Mouse (Mus musculus) liver (tissue): ENCODE data around the gene Manbal.
"Not testable (repeated sequence)": the region's sequence is repeated elsewhere in the genome, so short reads cannot be mapped to it uniquely, and the experiment has no call there.

ENCODE experiments used
- DNase-seq: peaks from one replicate; pipeline ENCODE4 v3.0.0-alpha.2; 2020; ENCODE audit warnings: mixed read lengths

The Manbal gene

DNA sequence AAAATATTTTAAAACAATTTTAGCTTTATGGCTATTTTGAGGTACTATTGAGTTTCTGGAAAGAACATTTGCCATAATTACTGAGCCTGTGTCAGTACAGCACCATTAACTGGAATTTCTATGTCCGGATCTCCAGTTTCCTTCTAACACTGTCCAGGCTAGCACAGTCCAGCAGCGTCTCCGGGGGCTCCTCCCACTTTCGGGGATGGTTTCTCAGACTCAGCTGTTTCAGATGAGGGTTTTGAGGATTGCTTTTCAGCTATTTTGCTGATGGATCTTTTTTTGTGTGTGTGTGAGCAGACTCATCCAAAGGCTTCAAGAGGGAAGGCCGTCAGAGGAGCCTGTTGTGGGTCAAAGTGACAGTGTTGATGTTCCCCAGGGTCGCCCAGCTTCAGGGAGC lies 4.3 kb downstream of the Manbal start:
- DNase-seq = no peak

DNA sequence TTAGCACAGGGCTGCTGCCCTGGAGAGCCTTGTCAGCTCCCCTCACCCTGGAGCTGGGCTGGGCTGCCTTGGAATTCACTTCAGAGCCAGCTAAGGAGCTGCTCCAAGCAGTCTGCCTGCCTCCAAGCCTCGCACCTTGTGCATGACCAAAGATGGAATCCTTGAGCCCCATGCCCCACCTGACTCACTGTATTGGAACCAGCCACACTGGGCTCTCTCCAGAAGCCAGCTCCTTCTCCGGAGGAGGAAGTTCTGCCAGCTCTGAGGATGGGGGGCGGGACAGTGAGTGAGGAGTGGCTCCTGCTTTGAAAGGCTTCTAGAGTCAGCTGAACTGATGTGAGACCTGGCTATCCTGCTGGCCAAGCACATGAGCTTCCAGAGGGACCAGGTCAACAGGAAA lies 6.3 kb downstream of the Manbal start:
- no peak for DNase-seq

GRCm38 (mm10) chr2:157375051-157375450 lies 7.7 kb downstream of the Manbal start:
- no peak for DNase-seq

DNA sequence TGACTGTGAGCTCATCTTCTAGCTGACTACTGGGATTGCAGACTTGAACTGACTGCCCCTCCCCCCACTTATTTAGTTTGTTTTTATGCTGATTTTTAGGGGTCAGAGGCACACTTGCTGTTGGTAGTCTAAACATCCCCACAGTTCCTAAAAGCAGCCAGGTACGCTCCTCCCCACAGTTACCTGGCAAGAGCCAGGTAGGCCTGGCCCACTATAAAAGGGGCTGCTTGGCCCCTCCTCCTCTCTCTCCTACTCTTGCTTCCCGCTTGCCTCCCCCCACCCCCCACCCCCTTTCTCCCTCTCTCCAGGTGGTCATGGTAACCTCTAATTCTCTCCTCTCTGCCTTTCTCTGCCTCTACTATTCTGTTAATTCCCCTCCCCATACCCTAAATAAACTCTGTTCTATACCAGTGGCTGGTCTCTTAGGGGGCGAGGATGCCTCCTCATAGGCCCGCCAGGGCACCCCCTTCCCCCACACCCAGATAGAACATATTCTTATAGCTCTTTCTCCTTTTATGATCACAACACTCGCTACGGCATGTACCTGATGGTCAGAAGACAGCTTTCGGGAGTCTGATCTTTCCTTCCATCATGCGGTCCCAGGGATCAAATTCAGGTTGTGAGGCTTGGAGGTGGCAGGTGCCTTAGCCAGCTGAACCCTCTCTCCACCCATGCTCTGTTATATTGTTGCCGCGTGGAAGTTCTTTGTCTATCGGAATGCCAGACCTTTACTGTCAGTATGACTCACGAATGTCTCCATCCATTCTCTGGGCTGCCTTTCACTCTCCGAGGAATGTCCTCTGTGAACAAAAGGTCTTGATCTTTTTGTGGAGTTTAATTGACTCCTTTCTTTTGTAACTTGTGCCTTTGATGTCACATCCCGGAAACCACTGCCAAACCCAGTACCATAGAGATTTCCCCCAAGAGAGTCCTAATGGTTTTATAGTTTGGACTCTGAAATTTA lies 8.7 kb downstream of the Manbal start:
- DNase-seq = no peak

GRCm38 (mm10) chr2:157376995-157377394 lies 9.6 kb downstream of the Manbal start:
- DNase-seq = no peak

GRCm38 (mm10) chr2:157384836-157385235 lies 17.4 kb downstream of the Manbal start:
- no peak for DNase-seq

DNA sequence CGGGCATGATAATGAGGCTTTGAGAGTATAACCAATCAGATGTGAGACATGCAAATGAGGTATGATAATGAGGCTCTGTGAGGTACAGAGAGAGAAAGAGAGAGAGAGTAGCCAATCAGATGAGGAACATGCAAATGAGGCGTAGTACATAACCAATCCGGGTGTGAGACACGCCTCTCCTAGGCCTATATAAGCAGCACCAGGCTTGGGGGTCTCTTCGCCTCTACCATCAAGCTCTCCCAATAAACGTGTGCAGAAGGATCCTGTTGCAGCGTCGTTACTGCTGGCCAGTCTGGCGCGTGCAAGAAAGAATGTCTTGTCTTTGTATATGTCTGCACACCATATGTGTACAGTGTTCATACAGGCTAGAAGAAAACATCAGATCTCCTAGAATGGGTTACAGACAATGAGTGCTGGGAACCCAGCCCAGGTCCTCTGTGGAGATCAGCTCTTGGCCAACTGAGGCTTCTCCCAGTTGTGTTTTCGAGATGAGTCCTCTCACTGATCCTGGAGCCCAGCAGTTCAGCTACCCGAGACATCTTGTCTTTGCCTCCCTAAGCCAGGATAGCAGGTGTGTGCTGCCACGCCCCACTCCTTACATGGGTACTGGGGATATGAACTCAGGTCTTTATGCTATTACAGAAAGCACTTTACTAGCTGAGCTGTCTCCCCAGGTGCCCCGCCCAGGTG lies 21.7 kb downstream of the Manbal start:
- not testable (repeated sequence) for DNase-seq

DNA sequence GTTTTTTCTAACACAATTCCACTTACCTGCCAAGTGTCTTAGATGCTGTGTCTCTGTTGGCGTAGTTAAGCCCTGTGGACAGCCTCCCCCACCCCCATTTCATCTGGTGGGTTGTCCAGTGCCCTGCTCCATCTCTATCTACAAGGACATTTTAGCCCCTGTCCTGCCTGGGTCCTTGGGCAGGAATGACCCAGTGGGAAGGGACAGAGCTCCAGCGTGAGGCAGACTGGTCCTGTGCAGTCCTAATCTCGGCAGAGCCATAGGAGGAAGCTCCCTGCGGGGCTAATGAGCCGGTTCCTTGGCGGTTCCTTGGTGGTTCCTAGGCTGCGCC lies 22.2 kb downstream of the Manbal start:
- DNase-seq = no peak

DNA sequence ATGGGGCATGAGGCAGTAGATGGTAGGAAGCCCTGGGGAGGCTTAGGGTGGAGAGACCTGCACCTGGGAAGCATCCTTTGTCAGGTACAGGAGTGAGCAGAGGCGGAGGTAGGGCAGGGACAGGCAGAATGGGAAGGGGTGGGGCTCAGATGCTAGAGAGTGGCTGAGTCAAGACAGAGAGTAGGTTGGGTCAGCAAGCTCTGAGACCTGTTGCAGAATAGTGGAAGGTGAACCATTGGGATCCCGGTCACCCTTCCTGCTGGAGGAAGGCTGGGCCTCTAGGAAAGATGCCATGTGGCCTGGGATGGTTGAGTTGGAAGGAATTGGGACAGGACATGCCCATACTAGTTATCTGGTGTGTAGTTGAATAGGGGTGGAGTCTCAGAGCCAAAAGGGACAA lies 24.9 kb downstream of the Manbal start:
- DNase-seq = no peak

DNA sequence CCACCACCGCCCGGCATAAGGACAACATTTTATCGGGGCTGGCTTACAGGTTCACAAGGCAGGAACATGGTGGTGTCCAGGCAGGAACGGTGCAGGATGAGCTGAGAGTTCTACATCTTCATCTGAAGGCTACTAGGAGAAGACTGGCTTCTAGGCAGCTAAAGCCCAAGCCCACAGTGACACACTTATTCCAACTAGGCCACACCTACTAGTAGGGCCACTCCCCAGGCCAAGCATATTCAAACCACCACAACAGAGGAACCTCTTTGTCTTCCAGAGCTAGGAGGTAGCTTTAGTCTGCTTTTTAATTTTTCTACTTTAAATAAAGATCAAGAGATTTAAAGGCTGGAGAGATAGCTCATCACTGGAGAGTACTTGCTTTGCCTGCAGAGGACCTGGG lies 26.2 kb downstream of the Manbal start:
- DNase-seq = no peak

GRCm38 (mm10) chr2:157394868-157395267 lies 27.5 kb downstream of the Manbal start:
- no peak for DNase-seq

DNA sequence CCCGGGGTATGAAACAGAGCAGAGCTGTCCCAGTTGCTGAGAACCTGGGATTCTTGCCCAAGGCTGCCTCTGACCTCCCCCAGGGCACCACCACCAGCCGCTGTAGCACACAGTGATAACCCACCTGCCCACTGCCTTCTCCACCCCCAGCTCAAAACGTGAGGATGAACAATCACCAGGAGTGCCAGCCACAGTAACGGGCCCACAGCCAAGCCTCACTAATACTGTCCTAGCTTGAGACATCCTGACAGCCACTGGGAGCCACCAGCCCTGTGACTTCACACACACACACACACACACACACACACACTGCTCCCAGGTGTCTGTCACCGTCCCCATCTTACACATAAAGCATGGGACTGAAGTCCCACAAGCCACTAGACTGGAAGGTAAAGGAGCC lies 28.0 kb downstream of the Manbal start:
- no peak for DNase-seq

GRCm38 (mm10) chr2:157395960-157396359 lies 28.6 kb downstream of the Manbal start:
- no peak for DNase-seq

GRCm38 (mm10) chr2:157397376-157397775 lies 30.0 kb downstream of the Manbal start:
- DNase-seq = no peak

DNA sequence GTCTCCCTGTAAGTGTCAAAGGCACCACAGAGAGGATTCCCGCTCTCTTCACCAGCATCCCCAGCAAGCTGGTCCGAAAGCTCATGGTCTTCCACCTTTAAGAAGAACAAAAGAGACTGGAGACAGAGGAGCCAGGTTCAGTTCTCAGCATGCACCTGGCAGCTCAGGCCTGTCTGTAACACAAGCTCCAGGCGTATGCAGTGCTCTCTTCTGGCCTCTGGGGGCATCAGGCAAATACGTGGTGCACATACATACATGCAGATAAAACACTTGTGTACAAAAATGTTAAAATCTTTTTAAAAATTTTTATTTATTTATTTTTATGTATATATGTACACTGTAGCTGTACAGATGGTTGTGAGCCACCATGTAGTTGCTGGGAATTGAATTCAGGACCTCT lies 31.1 kb downstream of the Manbal start:
- DNase-seq = no peak

DNA sequence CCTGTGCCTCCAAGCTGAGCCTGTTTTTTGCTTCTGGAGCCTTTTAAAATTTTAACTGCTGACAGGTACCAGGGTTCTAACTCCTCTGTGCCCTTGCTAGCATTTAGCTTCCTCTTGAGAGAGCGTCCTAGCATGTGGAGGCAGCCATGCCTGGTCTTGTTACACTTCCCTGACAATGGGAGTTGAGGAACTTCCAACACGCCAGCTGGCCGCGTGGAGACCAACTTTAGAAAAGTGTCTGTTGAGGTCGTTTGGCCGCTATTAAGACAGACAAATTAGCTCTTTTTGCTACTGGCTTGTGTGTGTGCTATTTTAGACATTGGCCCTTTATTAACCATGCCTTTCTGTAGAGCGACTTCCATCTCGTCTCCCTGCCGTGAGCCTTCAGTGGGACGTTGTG lies 32.4 kb downstream of the Manbal start:
- no peak for DNase-seq

GRCm38 (mm10) chr2:157400491-157400890 lies 33.1 kb downstream of the Manbal start:
- DNase-seq = no peak

DNA sequence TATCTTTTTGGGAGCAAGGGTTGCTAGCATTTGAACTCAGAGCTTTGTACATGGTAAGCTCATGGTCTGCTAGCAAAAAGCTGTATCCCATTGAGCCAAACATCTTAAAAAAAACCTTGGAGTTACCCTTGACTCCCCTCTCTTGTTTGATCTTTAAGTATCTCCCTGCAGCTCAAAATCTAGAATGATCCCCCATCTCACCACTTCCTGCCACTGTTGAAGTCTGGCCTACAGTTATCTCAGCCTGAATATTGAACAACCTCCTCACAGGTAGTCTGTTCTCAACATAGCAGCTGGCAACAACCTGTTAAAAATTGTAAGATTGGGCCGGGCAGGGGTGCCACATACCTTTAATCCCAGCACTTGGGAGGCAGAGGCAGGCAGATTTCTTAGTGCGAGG lies 33.9 kb downstream of the Manbal start:
- DNase-seq = no peak

DNA sequence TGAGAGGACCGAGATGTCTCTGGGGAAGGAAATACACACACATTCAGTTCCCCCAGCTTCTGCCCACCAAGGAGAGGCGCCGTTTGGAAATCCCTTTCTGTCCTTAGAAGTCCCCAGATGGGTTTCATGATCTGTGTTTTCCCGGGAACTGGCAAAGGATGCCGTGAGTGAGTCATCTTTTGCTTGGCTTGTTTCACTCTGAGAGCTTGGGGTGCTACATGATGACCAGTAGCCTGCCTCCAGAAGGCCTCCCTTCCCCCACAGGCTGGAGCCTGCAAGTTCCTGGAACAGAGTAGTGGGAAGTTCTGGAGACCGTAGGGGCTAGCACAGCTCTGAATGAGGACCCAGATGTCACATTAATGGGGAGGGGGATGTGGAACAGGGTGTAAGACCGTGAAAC lies 40.2 kb downstream of the Manbal start:
- no peak for DNase-seq

- no peak for DNase-seq
Measured at GRCm38 (mm10) chr2:157409793-157410533, 42.6 kb downstream of the Manbal start.

GRCm38 (mm10) chr2:157411151-157411693 lies 43.8 kb downstream of the Manbal start:
- DNase-seq = no peak

GRCm38 (mm10) chr2:157412497-157412896 lies 45.1 kb downstream of the Manbal start:
- no peak for DNase-seq

- DNase-seq = no peak
Measured at GRCm38 (mm10) chr2:157417229-157417628, 49.8 kb downstream of the Manbal start.
